Mouse (Mus musculus) mouse embryonic stem cell (cell line): ENCODE results near the gene St6galnac3.

Source experiments
- in situ Hi-C, 2 experiments: fragments of 300-500 bp; cut with MboI; formaldehyde crosslinking; loops; 1 replicate in 1 of 2; 3 replicates in 1 of 2; pipeline ENCODE4 v1.14.3; 2019 to 2020; ENCODE audit warnings: low sequenced_read_pairs in 2 of 2, low pct_unique_long_range_greater_than_20kb in 1 of 2, mixed read lengths in 1 of 2; ENCODE audit not compliant: unreplicated experiment in 1 of 2

The St6galnac3 gene

DNA sequence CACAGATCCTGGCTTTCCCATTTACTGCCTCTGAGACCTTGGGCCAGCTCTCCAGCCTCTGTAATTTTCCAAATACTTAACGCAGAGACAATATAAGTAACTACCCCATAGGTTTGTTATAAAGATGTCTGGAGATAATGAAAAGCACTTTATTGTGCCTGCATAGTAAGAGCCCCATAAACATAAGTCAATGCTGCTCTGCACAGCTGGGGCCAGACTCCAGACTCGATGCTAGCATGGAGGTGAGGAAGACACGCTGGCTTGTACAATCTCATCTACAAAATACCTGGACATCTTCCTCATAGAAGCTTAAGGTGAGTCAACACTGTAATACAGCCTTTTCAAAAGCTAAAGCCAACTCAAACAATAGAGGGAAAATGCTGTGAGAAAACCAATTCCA is 473.3 kb downstream of the St6galnac3 start:
- in situ Hi-C loops, result no loop called here

DNA sequence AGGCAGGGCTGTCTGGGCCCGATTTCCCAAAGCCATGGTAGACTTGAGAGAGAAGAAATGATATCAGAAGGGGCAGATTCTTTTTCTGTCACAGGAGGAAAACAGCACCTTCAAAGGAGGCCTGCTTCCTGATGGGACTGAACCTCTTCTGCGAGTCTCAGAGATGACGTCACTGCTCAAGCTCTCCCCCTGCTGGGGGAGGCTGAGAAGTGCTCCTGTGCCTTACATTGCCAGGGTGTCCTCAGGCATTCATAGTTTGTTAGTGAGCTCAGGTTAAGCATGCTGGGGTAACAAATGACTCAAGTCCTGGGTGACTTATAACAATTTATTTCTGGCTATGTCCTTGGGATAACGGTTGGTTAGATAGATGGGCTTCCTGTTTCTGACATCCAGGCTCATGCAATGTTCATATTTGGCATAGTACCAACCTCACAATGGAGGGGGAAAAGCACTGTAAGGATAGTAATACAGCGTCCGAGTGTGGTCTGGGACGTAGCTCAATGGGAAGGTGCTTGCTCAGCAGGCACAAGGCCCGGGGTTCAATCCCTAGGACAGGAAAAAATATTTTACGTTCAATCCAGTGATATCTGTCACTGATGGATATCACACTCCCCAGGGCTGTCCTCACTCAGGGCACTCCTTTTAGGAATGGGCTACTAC is 474.2 kb downstream of the St6galnac3 start:
- in situ Hi-C loops, result no loop called here

DNA sequence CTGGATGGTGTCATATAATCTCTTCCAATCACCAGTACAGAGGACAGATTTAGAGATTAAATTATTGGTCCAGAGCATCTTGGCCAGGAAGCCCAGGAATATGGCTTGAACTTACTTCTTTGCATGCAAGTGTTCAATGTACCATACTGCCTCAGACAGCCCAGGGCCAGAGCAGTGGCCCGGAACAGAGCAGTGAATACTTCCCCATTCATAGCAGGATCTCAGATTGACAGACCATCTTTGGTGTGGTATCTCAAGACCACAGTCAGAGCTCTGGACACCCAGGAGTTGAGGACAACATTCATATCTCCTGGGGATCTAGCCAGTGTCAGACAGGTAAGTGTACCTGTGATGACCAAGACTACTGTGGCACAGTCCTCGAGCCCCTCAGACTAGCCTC is 476.1 kb downstream of the St6galnac3 start:
- in situ Hi-C loops, result no loop called here

DNA sequence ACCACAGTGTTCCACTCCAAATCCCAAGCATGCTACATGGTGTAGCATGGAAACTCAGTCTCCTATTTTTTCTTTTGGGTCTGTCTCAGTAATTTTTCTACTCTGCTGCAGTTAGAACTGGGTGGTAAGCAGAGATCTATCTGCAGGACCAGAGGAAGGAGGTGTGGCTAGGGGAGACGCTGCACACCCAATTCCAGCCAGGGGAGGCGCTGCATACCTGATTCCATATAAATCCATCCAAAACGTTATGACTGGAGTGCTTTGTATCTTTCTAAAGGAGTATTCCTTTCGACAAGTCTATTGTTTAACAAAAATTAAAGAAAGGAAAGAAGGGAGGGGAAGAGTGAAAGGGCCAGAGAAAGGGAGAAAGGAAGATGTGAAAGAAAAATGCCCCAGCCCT is 476.9 kb downstream of the St6galnac3 start:
- in situ Hi-C loops, result no loop called here

DNA sequence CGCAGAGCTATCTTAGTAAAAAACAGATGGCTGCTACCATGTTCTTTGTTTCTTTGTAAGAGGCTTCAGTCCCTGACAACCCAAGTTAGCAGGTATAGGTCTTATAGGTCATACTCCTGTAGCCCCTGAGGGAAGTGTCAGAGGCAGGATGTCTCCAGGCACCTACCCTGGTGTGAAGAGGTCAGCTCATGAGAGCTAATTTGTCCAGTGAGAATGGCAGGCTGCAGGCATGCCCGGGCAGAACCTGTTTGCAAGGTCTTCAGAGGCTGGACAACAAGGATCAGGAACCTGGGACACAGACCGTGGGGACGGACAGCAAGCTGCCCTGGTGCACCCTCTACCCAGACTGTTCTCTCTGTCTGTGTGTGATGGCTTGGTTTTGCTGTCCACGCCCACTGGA is 482.4 kb downstream of the St6galnac3 start:
- in situ Hi-C loops, result no loop called here

DNA sequence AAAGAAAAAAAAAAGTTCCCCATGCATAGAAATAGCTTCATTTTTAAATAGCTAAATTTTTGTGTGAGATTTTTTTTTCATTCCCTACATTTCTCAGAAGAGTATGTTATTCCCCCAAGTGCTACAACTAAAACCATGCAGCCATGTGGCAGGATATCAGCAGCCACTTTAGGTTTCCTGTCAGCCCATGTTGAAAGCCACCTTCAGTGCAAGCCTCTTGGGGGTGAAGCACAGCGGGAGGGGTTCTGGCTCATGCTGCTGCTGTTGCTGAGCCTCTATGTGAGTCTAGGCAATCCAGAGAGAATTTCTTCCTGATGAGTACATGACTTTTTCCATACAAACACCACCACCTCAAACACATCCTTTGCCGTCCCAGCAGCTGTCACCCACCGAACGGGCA is 483.8 kb downstream of the St6galnac3 start:
- in situ Hi-C loops, result no loop called here

DNA sequence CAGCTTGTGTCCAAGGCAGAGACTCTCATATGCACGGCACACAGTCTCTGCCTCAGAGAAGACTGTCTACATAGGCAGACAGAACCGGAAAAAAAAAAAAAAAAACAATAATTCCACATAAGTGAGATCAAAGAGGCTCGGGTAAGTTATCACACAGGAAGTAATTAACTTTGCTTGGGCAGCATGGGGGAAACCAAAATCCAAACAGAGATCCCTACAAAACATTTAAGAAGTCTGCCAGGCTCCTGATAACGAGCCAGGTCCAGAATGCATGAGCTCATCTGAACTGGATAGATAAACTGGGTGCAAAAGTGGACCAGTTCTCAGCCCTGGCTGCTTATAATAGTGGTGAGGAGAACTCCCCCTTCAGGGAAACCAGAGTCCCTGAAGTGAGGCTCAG is 484.6 kb downstream of the St6galnac3 start:
- in situ Hi-C loops, result no loop called here

DNA sequence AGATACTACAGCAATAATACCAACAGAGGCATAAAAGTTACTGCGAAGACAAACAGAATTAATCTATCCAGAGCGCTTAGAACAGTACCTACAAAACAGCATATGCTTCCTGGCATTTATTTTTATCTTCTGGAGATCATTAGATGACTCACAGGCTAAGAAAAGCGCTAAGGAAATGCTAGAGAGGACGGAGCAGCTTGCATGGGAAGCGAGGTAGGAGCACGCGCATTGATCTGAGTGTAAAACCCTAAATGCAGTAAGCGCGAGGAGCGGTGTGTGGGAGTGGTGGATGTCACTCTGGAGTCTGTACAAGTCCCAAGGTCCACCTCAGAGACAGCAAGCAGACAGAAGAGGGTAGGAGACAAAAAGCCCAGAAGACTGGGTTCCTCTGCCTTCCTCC is 486.6 kb downstream of the St6galnac3 start:
- in situ Hi-C loops, result no loop called here

DNA sequence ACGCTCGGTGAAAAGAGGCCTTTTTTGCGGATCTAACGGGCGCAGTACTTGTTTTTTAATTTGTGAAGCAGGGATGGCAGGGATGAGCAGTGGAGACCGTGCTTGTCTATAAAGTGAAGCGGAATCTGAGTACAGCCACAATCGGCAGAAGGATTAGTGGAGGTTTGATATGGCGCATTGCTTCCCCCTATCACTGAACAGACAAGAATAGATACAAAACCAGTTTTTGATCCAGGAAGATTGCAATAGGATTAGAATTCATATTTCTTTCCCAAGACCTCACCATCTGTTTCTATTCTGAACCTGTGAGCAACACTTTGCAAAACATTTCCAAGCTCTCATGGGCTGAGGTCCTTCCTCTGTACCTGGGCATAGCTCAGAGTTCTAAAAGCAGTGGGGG is 488.7 kb downstream of the St6galnac3 start:
- in situ Hi-C loops, result no loop called here

DNA sequence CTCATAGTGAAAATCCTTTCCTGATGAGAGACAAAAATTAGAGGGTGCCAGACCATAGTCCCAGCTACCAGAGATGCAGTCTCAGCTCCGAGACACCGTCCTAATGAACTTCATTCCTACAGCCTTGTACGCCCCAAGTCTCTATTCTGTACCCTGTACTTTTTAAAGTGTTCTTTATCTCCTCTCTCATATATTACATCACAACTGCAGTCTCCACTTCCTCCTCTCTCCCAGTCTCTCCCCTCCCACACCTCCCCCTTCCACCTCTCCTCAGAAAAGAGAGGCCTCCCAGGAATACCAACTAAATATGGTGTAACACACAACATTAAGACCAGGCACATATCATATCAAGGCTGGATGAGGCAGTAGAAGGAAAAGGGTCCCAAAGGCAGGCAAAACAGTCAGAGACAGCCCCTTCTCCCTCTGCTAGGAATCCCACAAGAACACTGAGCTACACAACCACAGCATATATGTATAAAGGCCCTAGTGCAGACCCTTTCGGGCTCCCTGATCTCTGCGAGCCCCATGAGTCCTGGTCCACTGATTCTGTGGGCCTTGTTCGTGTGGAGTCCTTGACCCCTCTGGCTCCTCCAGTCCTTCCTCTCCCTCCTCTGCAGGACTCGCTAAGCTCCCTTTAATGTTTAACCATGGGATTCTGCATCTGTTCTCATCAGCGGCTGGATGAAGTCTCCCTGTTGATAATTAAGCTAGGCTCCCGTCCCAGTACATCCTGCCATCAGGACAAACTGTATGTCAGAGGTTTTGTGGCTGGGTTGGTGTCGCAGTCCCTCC is 502.2 kb downstream of the St6galnac3 start:
- in situ Hi-C loops, result no loop called here

DNA sequence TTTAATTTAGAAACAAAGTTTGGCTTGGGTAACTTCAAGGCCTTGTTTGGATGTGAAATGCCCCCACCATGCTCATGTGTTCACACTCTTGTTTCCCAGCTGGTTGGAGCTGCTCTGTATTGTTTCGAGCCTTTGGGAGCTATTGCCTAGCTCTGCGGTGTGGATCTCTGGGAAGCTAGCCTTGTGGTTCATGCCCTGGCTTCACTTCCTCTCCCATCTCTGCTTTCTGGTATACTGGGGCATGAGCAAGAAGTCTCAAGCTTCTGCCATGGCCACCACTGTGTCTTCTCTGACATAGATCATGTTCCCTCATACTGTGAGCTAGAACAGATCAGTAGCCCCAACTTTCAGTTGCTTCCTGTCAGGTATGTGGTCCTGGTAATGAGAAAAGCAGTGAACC is 505.6 kb downstream of the St6galnac3 start:
- in situ Hi-C loops, result no loop called here

DNA sequence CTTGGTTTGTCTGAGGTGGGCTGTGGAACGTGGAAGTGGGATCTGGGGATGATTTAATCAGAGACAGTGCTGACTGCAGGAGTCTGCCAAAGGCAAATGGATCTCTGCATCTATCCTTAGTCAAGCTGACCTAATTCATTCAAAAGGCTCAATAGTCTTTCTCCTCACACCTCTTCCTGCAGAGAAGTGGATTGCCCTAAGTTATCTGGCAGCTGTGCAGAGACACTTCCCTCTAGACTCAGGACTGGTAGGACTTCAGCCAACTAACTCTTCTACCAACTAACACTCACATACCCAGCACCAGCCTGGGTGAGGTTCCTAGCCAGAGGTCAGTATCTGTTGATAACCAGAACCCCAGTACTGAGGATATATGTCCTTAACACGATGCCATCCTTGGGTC is 516.8 kb downstream of the St6galnac3 start:
- in situ Hi-C loops, result no loop called here

DNA sequence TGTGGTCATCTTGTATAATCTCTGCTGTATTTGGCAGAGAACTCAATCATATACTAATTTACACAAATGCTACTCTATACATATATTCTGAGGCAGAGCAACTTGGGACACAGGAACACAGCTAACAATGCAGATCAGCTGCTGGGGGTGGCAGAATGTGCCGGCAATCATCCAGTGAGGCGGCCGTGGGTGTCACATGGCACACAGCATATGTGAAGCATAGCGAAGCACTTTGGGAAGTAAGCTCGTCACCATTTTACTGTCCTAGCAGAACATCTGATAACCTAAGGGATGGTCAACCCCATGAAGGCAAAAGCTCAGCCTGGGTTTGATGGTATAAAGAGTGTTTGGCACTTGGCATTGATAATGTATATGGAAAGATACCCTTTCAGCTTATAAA is 520.9 kb downstream of the St6galnac3 start:
- in situ Hi-C loops, result no loop called here

DNA sequence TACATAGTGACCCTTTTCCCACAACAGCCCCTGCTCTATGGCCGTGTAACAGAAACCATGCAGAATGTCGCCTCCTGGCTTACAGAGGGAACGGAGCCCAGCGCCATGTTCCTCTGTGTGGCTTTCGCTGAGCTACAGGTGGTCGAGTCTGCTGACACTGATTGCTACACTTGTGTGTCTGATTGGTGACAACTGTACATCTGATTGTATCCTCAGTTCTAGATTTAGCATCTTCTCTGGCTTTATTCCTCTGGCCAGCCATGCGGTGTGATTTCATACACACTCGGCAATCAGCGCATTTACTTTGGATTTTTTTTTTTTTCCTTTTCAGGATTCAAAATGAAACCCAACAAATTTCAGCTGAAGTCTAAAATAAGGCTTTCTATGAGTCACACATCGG is 523.1 kb downstream of the St6galnac3 start:
- in situ Hi-C loops, result no loop called here

DNA sequence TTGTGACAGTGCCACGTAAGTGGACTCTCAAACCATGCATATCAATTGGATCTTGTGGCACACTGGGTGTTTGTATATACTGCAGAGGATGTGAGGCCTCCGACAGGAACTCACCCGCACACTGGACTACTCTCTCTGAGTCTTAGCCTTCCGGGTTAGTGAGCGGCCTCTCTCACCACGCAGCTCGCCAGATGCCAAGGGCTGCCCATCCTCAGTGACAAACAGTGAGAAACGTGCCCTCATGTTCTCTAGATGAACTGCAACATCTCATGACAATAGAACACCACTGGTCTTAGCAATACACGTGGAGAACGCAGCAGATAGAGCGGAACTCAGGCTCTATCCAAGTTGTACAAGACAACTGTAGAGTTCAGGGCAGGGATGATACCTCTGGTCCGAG is 524.2 kb downstream of the St6galnac3 start:
- in situ Hi-C loops, result no loop called here

DNA sequence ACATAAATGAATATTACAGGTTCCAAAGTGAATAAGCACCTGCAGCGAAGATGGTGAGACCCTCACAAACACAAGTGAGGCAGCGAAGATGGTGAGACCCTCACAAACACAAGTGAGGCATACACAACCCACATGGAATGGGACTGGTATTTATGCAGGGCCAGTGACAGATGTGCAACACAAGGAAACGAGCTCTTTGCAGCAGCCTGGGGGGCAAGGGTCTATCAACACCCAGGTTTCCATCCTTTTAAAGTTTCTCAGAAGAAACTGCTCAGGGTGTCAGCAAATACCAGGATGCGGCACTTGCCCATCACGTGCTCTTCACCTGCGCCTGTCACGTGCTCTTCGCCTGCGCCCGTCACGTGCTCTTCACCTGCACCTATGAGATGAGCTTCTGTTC is 524.9 kb downstream of the St6galnac3 start:
- in situ Hi-C loops, result no loop called here

DNA sequence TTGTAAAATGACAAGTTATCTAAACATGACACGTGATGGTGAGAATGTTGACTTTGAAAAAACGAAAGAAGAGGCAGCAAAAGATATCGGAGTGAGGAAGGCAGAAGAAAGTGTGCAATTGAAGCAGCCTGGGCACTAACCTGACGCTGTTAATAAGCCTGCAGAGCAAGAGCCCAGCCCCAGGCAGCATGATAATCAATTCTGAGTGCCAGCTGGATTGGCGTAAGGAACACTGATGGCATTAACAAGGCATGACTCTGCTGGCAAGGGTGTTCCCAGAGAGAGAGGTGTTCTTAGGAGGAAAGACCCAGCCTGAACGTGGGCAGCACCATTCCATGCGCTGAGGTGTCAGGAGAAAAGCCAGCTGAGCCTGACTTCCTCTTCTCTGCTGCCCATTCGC is 525.7 kb downstream of the St6galnac3 start:
- in situ Hi-C loops, result no loop called here

DNA sequence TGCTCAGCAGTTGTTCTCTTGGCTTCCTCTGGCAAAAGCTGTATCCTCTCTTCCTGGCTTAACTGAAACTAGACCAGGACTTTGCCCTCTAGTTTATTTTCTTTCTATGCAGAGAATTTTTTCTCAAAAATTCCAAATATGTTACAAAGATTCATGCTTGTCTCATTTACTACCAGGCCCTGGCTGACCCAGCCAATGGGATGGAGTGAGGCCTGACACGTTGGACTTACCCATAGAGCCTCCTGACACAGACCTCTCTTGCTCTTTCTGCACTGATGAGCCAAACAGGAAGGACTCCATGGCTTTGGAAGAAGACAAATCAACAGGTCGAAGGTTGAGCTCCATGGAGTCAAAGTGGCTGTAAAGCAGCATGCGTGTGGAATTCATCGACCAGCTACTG is 526.5 kb downstream of the St6galnac3 start:
- in situ Hi-C loops, result no loop called here

DNA sequence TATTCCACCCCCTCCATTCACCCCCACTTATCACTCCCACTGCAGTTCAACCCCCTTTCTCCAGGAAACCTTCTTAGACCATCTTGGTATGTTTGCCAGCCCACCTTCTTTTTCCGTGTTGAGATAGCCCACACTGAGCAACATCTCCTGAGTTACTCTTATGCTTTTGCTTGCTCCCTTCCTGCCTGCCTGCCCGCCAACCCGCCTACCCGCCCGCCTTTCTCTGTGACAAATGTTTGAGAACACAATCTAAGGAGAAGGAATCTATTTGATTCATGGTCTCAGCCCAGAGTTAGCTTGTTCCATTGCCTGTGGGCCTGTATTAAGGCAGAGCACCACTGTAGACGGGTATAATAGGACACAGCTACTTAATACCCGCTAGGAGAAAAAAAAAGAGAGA is 531.9 kb downstream of the St6galnac3 start:
- in situ Hi-C loops, result no loop called here

DNA sequence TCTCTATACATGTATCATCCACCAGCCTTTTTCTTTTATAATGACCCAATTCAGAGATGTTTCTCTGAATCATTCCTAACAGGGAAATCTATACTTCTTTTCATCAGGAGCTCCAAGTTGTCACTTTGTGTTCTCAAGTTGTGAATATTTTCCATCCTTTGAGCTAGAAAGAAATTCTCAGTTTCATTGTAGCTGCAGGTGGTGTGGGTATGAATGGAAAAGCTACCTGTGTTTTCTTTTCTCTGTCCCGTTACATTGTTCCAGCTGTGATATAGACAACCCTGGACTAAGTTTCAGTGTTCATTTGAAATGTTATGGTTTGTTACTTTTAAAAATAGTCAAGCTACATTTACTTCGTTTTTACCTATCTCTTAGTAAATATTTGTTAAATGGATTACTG is 534.2 kb downstream of the St6galnac3 start:
- in situ Hi-C loops, result no loop called here
